In the genomic region with DNA sequence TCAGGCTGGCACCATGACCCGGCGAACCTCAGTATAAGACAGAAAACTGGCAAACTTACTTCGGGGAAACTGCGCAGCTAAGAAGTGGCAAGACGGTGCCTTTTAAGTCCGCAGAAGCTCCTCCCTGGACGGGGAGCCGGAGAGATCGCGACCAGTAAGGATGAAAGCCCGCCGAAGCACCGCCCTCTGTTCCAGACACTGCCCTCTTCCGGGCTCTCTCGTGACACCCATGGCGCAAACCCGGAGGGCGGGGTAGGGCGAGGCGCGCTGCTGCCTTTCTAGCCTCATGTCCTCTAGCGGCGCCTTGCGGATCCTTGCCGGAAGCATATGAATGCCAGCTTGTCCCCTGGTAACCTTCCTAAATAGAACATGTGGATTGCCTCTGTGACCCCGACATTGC, we compare ENCODE assay signal across 8 mouse cellular contexts. TPM values are rescaled to one million over a fixed set of nuclear protein-coding genes. Genes with fewer than 3 reads are reported as not detected.
DNase-seq lines count a peak whose midpoint lies in the region; ATAC-seq lines count a peak whose summit lies in the region.

Gene Sat1 (minus strand): TSS at position 179 of the 400 bp plus-strand sequence.

- H3K9ac ChIP-seq in hindbrain, embryonic 15.5 days: peak within 1 kb of the TSS; percentile 55

- no peaks in the 10 kb centered on the region for H3K9me3 ChIP-seq in hindbrain, embryonic 15.5 days

- peak within 1 kb of the TSS; percentile 54 for H3K4me3 ChIP-seq in hindbrain, embryonic 15.5 days

- 16% methylated on average over 26 of the region's 26 CpGs for WGBS in hindbrain, embryonic 15.5 days

- H3K4me2 ChIP-seq in hindbrain, embryonic 15.5 days: peak within 1 kb of the TSS; percentile 61

- peak; percentile 99 for ATAC-seq in hindbrain, embryonic 15.5 days (ENCODE audit: low FRiP score, low read depth)

- H3K27me3 ChIP-seq in hindbrain, embryonic 15.5 days: no peaks in the 10 kb centered on the region

- no peaks in the 10 kb centered on the region for H3K36me3 ChIP-seq in hindbrain, embryonic 15.5 days

- peak; percentile 93 for DNase-seq in R1 (ENCODE audit: low read depth, low spot score)
- DNase-seq in cerebellum, postnatal 25 days: peak; percentile 86 to 93
- peak; percentile 86 to 92 for DNase-seq in frontal cortex, postnatal 36 days (ENCODE audit: low spot score in 2 of 2)
- peak; percentile 87 for DNase-seq in left cerebral cortex, adult 11 months (ENCODE audit: low spot score)
- DNase-seq in lung, postnatal 4 days: peak; percentile 93 to 96
- peak; percentile 77 for DNase-seq in retina, postnatal 7 days (ENCODE audit: low read depth, low spot score)
- peak; percentile 73 for DNase-seq in urinary bladder, adult 2 months (ENCODE audit: low spot score)

- H3K27ac ChIP-seq in hindbrain, embryonic 15.5 days (replicated peaks): peak within 1 kb of the TSS; percentile 48; the same call in 1 of the 2 replicates

- no peaks in the 10 kb centered on the region for H3K4me1 ChIP-seq in hindbrain, embryonic 15.5 days (replicated peaks)

RNA-seq across cellular contexts. Expression of gene Sat1, which starts in this region (rescaled TPM):
- 79.0 and 82.0 TPM in 2 replicates for polyA plus RNA-seq in hindbrain, embryonic 15.5 days (2015; fragmentation: Nextera tagmentation; extraction: Ambion mirVana)
- 311 and 408 TPM in 2 replicates for polyA plus RNA-seq in urinary bladder, adult 2 months (2012; rRNA removed)

Comparison
In these comparisons a context has a peak if more than half of its experiments do, and no peak if none do; other contexts are left out.
1. Peak in every context shown above with its lines: DNase-seq, ATAC-seq, H3K4me3 ChIP-seq and H3K27ac ChIP-seq.